Mouse (Mus musculus): ENCODE data around the gene Gmpr2.
A peak's percentile ranks its signal among the peaks of the same experiment; 100 is the strongest.

The Gmpr2 gene

DNA sequence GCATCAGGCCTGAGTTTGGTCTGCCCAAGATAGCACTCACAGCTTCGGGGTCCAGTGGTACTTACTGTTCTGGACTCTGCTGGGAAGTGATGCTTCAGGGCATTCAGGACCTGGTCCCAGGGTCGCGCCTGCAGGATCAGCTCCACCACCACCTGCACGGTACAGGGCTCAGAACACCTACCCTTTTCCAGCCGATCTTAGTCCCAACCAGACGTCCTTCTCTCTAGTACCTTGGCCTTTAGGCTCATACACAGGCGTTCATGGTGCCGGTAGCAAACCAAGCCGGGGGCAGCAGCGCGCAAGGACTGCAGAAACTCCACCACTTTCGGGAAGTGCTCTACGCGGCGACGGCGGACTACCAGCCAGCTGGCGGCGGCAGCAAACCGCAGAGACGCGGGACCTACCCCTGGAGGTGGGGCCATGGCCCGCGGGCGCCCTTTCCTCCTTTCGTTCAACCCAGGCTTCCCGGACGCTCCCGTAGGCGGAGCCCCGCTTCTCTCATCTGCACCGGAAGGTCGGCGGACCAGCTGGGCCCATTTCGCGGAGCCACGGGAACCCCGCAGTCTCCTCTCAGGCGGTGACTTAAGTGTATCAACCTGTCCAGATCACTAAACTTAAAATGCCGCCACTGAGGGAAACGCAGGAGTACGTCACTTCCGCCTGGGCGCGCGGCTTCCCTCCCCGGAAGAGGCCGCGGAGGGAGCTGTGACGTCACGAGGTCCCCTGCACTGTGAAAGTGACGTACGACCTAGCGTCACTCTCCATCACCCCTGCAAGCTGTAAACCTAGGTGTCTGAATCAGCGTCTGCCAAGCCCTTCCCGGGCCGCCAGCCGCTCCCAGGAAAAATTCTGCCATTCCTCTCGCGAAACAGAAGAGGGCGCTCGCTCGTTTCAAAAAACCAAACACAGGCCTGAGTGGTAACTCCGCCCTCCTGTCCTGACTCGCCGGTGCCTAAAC is 9.7 kb downstream of the Gmpr2 start, which contains the start of gene Tinf2:
Gene Tinf2, minus strand, starts transcription at position 661 of the 958 bp plus-strand sequence.
- peak; percentile 96 for DNase-seq (ENCODE audit: low spot score)

GRCm38 (mm10) chr14:55682118-55682493 is 10.4 kb downstream of the Gmpr2 start:
- no peak for DNase-seq (ENCODE audit: low spot score)

GRCm38 (mm10) chr14:55689433-55689832 is 17.7 kb downstream of the Gmpr2 start:
- DNase-seq (ENCODE audit: low spot score), result no peak

DNA sequence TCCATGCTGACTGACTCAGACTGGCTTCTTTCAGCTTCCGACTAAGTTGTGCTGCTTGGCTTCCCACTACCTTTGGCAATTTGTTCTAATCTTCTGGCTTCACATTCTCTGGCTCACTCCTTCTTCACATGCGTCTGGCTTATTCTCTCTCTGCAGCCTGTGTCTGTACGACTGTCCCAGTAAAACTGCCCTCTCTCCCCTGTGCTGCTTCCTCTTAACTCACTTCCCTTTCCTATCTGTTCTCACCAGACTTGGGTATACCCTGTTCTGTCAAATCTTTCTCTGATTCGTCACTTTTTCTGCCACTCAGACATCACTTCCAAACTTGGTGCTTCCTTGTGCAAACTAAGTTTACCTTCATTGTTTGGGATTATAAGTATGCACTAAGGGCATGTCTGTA is 25.5 kb downstream of the Gmpr2 start:
- no peak for DNase-seq (ENCODE audit: low spot score)

- no peak for DNase-seq (ENCODE audit: low spot score)
Observed at GRCm38 (mm10) chr14:55701131-55701530, 29.4 kb downstream of the Gmpr2 start.

DNA sequence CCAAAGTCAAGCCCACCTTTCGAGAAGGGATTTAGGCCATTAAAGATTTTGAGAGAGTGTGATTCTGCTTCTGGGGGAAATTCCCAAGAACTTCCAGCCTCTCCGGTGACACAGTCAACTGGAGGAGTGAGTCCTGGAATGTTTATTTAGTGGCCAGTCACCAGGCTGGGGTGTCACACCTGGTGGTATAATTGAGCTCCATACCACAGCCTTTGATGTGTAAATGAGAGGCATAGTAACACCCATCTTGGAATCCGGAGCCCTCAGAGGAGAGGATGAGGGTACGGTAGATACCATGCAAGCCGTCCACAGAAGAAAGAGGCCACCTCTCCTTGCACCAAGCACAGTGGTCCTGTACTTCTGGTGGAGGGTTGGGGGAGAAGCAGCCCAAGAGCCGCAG is 31.0 kb downstream of the Gmpr2 start:
- no peak for DNase-seq (ENCODE audit: low spot score)

DNA sequence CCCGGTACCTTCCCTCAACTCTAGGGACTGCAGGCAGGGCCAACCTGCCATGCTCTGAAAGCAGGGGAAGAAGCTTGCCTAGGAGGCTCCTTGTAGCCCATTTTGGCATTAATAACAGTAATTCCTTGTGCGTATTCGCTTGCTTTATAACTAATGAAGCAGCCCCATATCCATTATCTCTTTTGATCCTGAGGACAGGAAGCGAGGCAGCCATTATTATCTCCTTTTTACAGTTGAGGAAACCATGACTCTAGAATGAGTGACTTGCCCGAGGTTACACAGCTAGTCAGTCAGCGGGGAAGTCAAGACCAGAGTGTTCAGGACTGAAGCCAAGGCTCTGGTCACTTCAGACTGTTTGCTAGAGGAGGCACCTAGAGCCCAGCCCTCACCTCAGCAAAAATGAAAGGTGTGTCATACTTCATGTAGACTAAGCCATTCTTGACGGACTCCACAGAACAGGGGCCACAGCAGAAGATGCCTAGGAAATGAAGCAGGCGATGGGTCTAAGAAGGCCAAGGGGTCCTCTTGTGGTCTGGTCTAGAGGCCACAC is 34.4 kb downstream of the Gmpr2 start:
- DNase-seq (ENCODE audit: low spot score), result no peak

DNA sequence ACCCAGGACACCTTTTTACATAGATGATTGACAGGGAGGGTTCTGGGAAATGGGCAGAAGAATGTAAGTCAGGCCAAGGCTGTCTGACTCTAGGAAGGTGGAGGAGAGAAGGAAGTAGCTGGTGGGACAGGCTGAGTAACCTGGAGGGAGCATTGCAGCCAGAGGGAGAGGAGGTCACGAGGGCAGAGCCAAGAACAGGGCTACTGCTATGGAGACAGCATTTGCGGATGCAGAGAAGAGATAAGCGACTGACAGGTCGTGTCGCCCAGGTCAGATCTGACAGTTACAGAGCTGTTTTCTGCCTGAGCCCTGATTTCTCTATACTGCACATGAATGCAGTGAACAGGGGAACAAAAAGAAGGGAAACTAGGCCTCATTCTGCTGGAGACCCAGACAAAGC is 35.7 kb downstream of the Gmpr2 start:
- no peak for DNase-seq (ENCODE audit: low spot score)

- no peak for DNase-seq (ENCODE audit: low spot score)
Observed at GRCm38 (mm10) chr14:55709509-55709908, 37.8 kb downstream of the Gmpr2 start.

DNA sequence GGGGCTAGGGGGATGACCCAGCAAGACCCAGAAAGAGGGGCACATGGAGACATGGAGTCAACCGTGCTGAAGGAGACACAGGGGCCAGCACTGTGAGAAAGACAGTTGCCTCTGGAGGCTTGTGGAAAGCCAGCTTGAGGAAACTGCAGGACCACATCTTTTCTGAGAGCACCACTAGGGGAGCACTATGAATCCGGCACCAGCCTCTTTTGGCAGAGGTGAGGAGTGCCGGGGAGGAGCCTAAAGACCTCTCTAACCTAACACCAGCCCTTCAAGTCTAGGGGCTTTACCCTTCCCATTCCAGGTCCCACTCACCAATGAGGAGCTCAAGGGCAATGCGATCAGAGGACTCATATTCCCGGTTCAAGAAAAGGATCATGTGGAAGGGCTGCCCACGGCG is 40.0 kb downstream of the Gmpr2 start:
- DNase-seq (ENCODE audit: low spot score), result no peak

GRCm38 (mm10) chr14:55713007-55713728 is 41.4 kb downstream of the Gmpr2 start:
- DNase-seq (ENCODE audit: low spot score), result no peak

GRCm38 (mm10) chr14:55713729-55714122 is 42.0 kb downstream of the Gmpr2 start, which contains the start of gene Tgm1:
TSS of gene Tgm1 (minus strand) at chr14:55713926.
- DNase-seq (ENCODE audit: low spot score), result no peak

- no peak for DNase-seq (ENCODE audit: low spot score)
Observed at GRCm38 (mm10) chr14:55714893-55715292, 43.2 kb downstream of the Gmpr2 start.

GRCm38 (mm10) chr14:55716271-55716670 is 44.5 kb downstream of the Gmpr2 start:
- DNase-seq (ENCODE audit: low spot score), result no peak

DNA sequence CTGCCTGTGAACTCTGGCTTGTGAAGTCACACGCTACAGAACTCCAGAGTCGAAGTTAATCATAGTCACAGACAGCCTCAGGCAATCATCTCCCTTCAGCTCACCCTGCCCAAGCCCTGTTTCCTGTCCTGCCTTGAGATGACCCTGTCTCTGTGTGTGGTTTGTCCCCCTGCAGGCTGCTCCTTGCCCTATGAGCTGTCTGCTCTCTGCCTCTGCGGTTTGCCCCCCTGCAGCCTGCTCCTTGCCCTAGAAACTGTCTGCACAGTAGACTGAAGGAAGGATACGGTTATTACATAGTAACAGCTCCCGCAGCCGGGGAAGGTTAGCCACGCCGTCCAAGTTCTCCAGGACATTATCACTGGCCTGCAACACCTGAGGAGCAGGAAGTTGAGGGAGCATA is 45.1 kb downstream of the Gmpr2 start:
- no peak for DNase-seq (ENCODE audit: low spot score)

DNA sequence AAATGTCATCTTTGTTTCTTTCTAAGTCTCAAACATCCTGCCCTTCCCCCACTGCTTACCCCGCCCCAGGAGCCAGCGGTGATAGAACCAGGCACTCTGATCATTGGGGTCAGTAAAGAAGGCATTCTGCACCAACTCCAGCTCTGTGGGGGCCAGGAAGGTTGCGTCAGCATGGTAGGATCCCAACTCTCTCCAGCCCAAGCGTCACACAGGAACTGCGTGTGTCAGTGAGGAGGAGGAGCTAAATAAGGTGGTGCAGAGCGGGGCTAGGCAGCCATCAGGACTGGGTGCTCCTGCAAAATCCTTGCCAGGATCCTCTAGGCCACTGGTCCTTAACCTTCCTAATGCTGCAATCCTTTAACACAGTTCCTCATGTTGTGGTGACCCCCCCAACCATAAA is 48.0 kb downstream of the Gmpr2 start:
- no peak for DNase-seq (ENCODE audit: low spot score)

GRCm38 (mm10) chr14:55720666-55721065 is 48.9 kb downstream of the Gmpr2 start:
- DNase-seq (ENCODE audit: low spot score), result no peak

DNA sequence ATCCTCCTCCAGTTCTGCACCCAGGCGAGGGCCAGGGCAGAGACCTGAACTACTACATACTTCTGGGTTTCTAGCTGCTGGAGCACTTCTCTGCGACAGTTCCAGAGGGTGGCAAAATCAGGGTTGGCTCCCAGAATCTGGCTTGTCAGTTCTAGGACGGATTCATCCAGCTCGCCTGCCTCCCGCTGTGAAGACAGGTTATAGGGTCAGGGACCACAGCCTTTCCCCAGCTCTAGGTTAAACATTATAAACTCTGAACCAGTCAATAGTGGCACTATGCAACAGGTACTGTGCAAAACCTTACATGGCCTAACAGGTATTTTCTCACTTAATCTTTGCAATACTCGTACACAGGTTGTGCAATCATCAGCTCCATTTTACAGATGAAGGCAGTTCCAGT is 49.3 kb downstream of the Gmpr2 start:
- no peak for DNase-seq (ENCODE audit: low spot score)

- peak; percentile 91 for DNase-seq (ENCODE audit: low spot score)
Observed at GRCm38 (mm10) chr14:55721700-55722437, 50.1 kb downstream of the Gmpr2 start, which contains the start of gene Rabggta. TSS of gene Rabggta (minus strand) at chr14:55722263.

- DNase-seq (ENCODE audit: low spot score), result no peak
Observed at GRCm38 (mm10) chr14:55722438-55722945, 50.8 kb downstream of the Gmpr2 start.

DNA sequence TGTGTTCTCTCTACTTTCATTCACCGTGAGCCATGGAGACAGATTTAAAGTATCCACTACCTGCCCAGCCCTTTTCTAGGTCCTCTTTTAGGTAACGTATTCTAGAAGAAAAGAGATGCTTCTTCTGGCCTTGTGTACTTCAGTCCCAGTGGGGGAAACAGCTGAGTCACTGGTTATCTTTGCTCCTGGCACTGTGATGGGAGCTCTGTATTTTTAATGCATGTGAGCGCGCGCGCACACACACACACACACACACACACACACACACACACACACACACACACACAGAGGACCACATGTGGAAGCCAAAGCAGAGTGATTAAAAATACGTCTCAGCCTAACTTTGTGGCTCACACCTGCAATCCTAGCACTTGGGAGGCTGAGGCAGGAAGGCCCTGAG is 51.7 kb downstream of the Gmpr2 start:
- DNase-seq (ENCODE audit: low spot score), result no peak

DNA sequence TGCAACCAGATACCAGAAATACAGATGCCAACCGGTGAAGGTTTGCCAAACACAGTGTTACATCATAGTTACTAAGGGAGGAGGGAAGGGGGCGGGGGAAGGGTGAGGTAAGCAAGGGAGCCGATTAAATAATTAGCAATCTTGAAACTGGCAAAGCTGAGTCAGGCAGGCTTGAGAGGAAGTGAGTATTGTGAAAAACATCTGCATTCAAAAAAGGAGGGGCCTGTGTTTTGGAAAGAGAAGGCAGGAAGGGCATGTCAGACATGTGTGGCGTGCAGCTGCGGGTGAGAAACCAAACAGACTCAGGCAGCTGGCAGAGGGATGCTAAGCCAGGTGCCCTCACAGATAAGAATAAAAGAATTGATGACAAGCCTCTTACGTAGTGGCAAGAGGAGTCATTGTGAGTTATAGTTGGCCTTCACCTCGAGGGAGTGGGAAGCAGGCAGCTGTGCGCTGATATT is 52.7 kb downstream of the Gmpr2 start:
- DNase-seq (ENCODE audit: low spot score), result no peak
